Mouse (Mus musculus) lung, postnatal 10 days (tissue): ENCODE data around the gene Zbtb44.

Source experiments
- DNase-seq: peaks from one replicate; pipeline ENCODE4 v3.0.0; 2021

The Zbtb44 gene

GRCm38 (mm10) chr9:31072256-31072655 lies 41.8 kb downstream of the Zbtb44 start:
- DNase-seq, result no peak

DNA sequence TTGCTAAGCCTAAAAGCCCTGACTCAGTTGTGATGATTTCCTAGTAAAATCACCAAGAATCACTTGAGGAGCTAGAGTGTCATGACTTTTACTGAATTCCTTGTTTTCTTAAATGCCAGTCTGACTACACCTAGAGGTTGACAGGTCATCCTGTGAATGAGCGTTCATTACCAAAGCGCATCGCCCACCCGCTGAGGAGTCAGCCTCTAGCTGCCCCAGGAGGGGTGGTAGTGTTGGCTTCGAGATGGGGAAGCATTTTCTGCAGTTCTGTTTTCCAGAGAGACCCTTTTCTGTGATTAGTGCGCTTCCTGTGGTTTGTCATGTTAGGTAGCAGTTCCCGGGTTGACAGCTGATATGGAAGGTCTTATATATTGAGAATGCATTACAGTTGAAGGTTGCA lies 43.4 kb downstream of the Zbtb44 start:
- DNase-seq, result no peak

DNA sequence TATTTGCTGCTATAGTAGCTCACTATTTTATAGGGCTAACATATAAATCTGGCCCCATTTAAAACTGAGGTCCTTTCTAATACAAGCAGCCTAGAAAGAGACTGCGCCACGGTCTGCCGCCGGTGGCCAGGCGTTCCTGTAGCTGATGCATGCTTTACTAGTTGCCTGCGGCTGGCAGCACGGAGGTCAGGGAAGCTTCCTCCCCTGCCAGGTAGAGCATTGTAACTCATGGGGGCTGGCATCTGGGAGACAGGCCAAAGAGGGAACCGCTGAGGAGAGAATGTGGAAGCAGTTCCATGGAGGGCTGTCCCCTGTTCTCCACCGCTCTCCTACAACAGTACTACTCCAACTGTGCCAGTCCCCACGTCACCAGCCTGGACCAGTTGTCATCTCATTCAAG lies 44.4 kb downstream of the Zbtb44 start:
- no peak for DNase-seq

- peak; percentile 66 for DNase-seq
Observed at GRCm38 (mm10) chr9:31080726-31081125, 50.3 kb downstream of the Zbtb44 start.

DNA sequence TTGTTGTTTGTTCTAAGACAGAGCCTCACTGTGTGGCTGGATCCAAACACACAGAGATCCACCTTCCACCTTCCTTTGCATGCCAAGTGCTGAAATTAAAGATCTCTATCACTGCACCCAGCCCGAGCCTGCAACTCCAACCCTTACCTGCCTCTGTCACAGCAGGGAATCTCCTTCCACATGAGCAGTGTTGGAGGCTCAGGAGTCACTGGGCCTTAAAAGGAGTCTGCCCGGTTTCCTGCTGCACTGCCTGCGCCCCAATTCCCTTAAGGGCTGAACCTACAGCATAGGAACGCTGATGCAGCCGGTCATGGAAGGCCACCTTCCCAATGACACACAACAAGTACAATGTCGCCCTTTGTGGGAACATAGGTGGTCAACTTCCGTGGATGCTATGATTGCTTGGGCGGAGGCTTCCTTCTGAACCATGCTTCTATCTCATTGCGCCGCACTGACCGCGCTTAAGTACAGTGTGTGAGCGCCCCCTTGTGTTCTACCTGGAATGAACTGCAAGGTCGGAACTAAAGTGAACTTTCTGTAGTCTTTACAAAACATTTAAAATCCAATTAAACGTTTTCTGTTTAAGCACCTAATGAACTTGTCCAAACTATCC lies 51.7 kb downstream of the Zbtb44 start:
- DNase-seq, result peak; percentile 85

DNA sequence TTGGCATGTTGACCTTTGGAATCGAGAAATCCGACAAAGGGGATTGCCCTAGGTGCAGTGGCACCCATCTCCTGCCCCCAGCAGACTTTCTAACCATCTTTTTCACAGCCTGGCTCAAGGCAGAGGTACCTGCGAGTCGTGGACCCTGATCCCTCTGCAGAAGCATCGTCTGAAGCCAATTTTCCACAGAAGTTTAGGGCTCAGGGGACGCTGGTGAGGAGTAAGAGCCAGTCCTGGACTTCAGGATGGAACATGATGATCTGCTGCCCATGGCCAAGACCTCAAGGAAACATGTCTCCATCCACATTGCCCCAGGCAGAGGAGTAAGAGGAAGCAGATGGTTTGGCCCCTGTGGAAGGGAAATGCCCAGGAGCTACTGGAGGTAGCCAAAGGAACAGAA lies 52.3 kb downstream of the Zbtb44 start:
- DNase-seq, result no peak

DNA sequence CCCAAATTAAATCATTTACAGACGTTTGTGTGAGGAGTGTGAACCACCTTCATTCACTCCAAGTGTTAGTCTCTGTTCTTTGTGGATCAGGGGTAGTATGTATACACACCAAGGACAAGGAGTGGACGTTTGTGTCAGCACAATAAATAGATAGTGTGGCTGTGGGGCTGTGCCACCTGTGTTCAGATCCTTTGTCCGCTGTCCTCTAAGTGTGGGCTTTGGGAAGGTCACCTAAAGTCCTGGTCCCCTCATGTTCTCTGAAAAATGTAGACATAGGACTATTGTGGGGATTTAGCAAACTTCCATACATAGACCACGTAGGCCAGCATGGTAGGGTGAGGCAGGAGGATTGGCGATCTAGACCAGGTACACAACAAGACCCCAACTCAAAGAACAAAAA lies 55.1 kb downstream of the Zbtb44 start:
- DNase-seq, result peak; percentile 0

GRCm38 (mm10) chr9:31086085-31086753 lies 55.8 kb downstream of the Zbtb44 start:
- DNase-seq, result peak; percentile 84

DNA sequence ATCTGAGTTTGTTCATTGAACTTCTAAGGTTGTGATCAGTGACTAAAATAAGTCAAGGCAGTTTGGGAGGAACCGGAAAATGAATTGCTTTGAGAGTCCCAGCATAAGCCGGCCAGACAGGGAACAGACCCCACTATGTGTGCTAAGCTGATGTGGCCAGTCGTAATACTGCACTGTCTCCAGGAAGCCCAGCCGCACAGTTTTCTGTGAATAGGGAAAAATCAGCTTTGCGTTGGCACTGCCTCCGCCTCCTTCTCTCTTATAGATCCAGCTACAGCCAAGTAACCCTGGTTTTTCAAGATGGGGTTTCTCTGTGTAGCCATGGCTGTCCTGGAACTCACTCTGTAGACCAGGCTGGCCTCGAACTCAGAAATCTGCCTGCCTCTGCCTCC lies 56.3 kb downstream of the Zbtb44 start:
- DNase-seq, result no peak

DNA sequence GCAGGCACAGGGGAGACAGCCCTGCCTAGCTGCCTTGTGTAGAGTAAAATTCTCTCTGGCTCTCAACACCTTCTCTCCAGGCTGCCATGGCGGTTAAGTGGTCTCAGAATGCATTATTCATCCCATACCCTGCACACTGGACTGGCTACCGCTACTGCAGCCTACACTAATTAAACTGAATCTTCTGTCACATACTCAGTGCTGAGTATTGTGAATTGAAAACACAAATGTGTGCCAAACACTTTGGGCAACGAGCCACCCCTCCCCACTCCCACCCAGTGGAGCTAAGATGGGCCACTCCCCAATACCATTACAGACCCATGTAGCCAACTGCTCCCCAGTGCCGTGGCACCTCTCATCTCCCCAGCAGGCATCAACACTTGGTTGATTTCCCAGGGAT lies 57.0 kb downstream of the Zbtb44 start:
- DNase-seq, result no peak

DNA sequence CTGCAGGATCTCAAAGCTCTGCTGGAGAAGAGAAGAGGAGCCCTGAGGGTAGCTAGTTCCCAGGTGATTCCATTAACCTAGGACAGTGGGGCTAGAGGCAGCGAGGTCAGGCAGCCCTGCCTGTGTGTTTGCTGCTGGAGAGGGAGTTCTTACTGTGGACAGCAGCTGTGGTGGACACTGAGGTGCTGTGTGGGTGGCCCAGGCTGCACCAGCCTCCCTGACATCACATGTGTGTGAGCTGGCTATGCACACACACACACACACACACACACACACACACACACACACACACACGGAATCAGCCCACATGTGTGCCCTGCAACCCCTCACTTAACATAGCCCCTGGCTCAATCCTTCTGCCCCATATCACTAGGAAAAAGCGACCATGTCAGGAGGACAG lies 57.7 kb downstream of the Zbtb44 start:
- no peak for DNase-seq

GRCm38 (mm10) chr9:31088883-31089282 lies 58.4 kb downstream of the Zbtb44 start:
- no peak for DNase-seq

- DNase-seq, result no peak
Observed at GRCm38 (mm10) chr9:31089541-31089940, 59.1 kb downstream of the Zbtb44 start.

DNA sequence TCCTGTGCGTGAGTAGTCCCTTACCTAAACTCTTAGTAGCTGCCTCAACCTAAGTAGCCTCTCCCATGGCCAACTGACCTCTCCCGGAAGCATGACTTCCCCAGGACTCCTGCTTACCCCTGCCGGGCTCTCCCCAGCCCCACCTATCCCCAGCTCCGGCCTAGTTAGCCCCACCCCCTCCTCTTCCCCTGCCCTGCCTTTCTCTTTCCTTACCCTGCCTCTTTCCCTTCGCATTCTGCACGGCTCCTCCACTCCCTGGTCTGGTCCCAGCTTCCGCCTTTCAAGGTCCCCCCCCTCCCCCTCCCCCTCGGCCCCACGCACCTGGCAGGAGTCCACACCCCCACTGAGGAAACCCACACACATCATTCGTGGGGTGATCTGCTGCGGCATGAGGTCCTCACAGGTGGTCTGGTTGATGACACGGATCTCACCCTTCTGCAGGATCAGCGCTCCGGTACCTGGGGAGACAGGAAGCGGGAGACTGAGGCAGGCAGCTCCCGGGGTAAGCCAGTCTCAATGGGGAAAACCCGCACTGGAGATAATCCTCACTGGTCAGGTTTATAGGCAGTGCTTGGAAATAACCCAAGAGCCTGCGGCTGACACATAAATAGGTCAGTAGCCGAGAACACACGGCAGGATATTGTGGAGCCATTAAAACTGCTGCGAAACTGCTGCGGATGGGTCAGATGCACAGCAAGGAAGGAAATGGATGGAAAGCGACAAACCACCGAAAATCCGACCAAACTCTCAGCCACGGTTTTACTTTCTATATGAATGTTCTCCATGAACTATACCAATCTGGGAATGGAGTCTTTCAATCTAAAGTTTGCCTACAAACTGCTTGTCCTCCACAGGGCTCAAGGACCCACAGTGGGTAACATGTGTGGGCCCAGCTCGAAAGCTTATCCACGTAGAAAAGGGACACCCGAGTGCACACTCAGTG lies 59.9 kb downstream of the Zbtb44 start:
- DNase-seq, result no peak

- no peak for DNase-seq
Observed at GRCm38 (mm10) chr9:31091162-31091581, 60.7 kb downstream of the Zbtb44 start.

GRCm38 (mm10) chr9:31092111-31092832 lies 61.8 kb downstream of the Zbtb44 start:
- no peak for DNase-seq

GRCm38 (mm10) chr9:31092833-31093195 lies 62.4 kb downstream of the Zbtb44 start:
- no peak for DNase-seq

DNA sequence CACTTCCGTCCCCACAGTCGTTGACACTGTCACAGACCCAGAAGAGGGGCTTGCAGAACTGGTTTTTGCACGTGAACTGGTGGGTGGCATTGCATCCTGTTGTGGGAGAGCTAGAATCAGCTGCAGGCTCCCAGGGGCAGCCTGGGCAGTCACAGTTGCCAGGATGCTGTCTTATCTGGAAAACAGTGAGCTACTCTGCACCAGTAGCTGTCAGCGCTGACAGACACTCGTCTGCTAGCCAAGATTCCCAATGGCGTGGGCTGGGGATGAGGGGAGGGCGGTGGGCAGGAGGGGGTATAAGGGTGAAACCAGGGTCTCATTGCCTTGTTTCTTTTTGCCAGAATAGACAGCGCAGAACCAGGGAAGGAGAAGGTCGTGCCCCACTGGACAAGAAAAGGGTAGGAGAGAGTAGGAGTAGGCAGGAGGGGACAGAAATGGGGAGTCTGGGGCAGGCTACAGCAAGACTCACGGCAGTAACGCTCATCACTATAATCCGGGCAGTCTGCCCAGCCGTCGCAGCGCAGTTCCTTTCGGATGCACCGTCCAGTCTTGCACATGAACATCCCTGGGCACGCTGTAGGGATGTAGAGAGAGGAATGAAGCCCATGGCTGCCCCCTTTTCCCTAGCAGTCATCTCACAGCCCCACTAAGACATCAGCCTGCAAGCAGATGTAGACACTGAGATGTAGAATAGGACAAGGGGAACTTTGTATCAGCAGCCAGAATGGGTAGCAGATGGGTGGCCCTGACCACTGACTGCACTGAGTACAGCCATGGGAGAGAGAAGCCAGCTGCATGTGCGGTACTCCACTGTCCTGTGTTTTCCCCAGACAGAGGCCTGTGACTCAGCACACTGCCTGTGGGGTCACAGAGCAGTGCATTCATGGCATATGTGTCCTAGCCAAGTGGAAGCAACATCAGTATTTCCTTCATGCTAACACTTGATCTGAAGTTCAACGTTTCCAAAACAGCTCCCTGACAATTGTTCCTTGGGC lies 66.9 kb downstream of the Zbtb44 start:
- DNase-seq, result peak; percentile 39

- DNase-seq, result no peak
Observed at GRCm38 (mm10) chr9:31098118-31098517, 67.7 kb downstream of the Zbtb44 start.

- DNase-seq, result peak; percentile 56
Observed at GRCm38 (mm10) chr9:31108464-31108863, 78.0 kb downstream of the Zbtb44 start.

DNA sequence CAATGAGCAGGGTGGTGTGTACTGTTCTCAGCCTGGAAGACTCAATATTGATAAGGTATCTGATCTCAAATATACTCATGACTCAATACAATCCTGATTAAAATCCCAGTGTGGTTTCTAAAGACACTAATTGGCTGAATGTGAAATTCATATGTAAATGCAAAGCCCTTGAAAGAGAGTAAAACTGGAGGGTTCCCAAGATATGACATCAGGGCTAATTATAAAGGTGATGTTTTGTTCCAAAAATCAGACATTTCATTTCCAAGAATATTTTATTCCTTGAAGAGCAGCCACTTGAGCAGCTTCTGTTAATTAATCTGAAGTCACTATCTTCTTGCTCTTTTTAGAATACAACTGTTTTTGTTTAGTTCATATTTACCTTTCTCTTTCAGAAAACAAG lies 85.1 kb downstream of the Zbtb44 start:
- DNase-seq, result no peak

GRCm38 (mm10) chr9:31117088-31117487 lies 86.6 kb downstream of the Zbtb44 start:
- no peak for DNase-seq
